Mouse (Mus musculus): Measurements from ENCODE around the gene Rab33a. TPM values are rescaled to one million over a fixed set of nuclear protein-coding genes. Genes with fewer than 3 reads are reported as not detected.
A peak's percentile ranks its signal among the peaks of the same experiment; 100 is the strongest.

Gene Rab33a
- polyA plus RNA-seq, 1 experiment: 0.72 TPM

DNA sequence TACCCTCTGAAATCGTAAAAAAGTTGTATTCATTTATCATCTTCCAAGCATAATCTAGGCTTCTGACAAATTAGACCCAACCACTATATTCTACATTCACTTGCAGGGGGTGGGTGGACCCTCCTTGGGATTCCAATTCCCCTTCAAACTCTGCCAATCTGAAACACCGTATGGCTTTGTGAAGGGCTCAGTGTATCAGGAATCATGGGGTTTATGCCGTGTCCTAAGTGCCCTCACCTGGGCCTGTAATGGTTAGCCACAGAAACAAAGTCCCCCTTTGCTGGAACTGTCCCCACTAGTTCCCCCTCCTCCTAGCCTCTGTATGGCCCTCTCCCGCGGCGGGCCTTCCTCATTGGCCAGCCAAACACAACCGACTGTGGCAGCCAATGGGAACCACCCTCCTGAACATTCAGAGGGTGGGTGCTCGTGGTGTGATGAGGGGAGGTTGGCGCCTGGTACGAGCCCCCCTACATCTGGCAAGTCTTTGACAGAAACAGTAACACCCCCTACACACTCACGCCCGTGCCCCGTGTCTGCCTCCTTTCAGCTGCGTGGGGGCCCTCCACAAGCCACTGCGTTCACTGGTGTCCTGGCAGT lies 776 bp upstream of the Rab33a start:
- no peaks in the 10 kb centered on the region for H3K4me1 ChIP-seq (ENCODE audit: control insufficient read depth, insufficient read depth, insufficient read length, low read length)
- no peaks in the 10 kb centered on the region for H3K36me3 ChIP-seq (ENCODE audit: control insufficient read depth, insufficient read depth, low read length)
- TF ChIP-seq POLR2A (IDR thresholded peaks at IDR 0.05; ENCODE audit: low read depth, low read length): no peak
- TF ChIP-seq CTCF (IDR thresholded peaks at IDR 0.05; ENCODE audit: extremely low read depth, insufficient read length, insufficient replicate concordance, low read depth, low read length): no peak
- H3K27me3 ChIP-seq (ENCODE audit: control insufficient read depth, insufficient read depth, low read length): no peaks in the 10 kb centered on the region
- no peak overlapping the region for H3K4me3 ChIP-seq (ENCODE audit: low read depth, low read length)
- WGBS: 54% methylated on average over 15 of the region's 15 CpGs
- no peak overlapping the region for H3K27ac ChIP-seq (ENCODE audit: insufficient read depth, low read depth, low read length)

DNA sequence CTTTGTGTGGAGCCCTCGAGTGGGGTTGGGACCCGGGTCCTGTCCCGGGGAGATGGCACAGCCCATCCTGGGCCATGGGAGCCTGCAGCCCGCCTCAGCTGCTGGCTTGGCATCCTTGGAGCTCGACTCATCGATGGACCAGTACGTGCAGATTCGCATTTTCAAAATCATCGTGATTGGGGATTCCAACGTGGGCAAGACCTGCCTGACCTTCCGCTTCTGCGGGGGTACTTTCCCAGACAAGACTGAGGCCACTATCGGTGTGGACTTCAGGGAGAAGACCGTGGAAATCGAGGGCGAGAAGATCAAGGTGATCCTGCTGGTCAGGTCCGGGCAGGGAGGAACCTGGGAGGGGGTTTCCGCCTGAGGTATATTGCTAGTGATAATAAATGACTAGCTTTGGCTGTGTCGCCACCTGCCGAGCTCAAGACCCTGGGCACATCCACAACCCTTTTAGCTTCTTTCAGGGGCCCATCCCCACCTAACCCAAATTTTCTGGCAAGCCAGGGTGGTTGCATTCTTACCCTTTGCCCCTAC lies 532 bp downstream of the Rab33a start:
- H3K4me1 ChIP-seq (ENCODE audit: control insufficient read depth, insufficient read depth, insufficient read length, low read length): no peaks in the 10 kb centered on the region
- no peaks in the 10 kb centered on the region for H3K36me3 ChIP-seq (ENCODE audit: control insufficient read depth, insufficient read depth, low read length)
- no peaks in the 10 kb centered on the region for H3K27me3 ChIP-seq (ENCODE audit: control insufficient read depth, insufficient read depth, low read length)
- no peak overlapping the region for H3K27ac ChIP-seq (ENCODE audit: insufficient read depth, low read depth, low read length)
- TF ChIP-seq POLR2A (IDR thresholded peaks at IDR 0.05; ENCODE audit: low read depth, low read length) (no peak), CTCF (IDR thresholded peaks at IDR 0.05; ENCODE audit: extremely low read depth, insufficient read length, insufficient replicate concordance, low read depth, low read length) (no peak)
- H3K4me3 ChIP-seq (ENCODE audit: low read depth, low read length): peak overlapping the region; percentile 59
- 21% methylated on average over 20 of the region's 20 CpGs for WGBS

DNA sequence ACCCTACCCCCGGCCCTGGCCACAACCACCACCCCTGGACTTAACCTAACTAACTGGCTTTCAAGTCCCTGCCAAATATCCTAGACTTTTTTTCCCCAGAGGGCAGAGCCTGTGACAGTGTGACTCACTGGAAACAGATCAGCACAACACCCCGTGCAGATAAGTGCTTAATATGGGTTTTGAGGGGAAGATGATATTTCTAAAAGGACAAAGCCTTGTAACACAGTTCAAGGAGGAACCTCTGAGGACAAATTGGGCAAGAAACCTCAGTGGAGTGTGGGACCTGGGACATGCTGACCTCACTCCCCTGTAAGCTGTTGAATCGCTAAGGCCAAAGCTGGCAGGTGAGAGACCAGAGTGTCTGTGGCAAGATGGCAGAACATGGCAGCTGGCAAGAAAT lies 2.6 kb downstream of the Rab33a start:
- Histone ChIP-seq H3K27ac (ENCODE audit: insufficient read depth, low read depth, low read length) (no peak overlapping the region), H3K4me1 (ENCODE audit: control insufficient read depth, insufficient read depth, insufficient read length, low read length) (no peaks in the 10 kb centered on the region), H3K27me3 (ENCODE audit: control insufficient read depth, insufficient read depth, low read length) (no peaks in the 10 kb centered on the region), H3K36me3 (ENCODE audit: control insufficient read depth, insufficient read depth, low read length) (no peaks in the 10 kb centered on the region), H3K4me3 (ENCODE audit: low read depth, low read length) (no peak overlapping the region)
- TF ChIP-seq CTCF (IDR thresholded peaks at IDR 0.05; ENCODE audit: extremely low read depth, insufficient read length, insufficient replicate concordance, low read depth, low read length) (no peak), POLR2A (IDR thresholded peaks at IDR 0.05; ENCODE audit: low read depth, low read length) (no peak)
- 73% methylated on average over 3 of the region's 3 CpGs for WGBS

DNA sequence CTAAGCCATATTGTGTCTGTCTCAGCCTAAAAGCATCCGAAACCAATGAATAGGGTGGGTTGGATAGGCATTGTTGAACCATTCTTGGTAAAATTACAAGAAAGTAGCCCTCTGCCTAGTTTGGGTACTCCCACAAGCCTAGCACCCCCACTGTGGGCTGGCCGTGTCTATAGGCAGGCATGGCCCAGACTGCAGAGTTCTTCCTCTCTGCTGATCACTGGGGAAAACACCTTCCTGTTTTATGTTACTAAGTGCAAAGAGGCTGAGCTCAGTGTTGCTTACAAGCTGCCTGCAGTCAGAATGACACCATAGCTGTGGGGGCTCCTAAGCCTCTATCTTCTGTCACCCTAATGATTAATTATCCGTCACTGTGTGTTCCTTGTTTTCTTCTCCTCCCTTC lies 4.4 kb downstream of the Rab33a start:
- no peaks in the 10 kb centered on the region for H3K27me3 ChIP-seq (ENCODE audit: control insufficient read depth, insufficient read depth, low read length)
- no peak overlapping the region for H3K27ac ChIP-seq (ENCODE audit: insufficient read depth, low read depth, low read length)
- H3K36me3 ChIP-seq (ENCODE audit: control insufficient read depth, insufficient read depth, low read length): no peaks in the 10 kb centered on the region
- TF ChIP-seq POLR2A (IDR thresholded peaks at IDR 0.05; ENCODE audit: low read depth, low read length): no peak
- TF ChIP-seq CTCF (IDR thresholded peaks at IDR 0.05; ENCODE audit: extremely low read depth, insufficient read length, insufficient replicate concordance, low read depth, low read length): no peak
- no peaks in the 10 kb centered on the region for H3K4me1 ChIP-seq (ENCODE audit: control insufficient read depth, insufficient read depth, insufficient read length, low read length)
- 76% methylated on average over 3 of the region's 3 CpGs for WGBS
- no peak overlapping the region for H3K4me3 ChIP-seq (ENCODE audit: low read depth, low read length)

DNA sequence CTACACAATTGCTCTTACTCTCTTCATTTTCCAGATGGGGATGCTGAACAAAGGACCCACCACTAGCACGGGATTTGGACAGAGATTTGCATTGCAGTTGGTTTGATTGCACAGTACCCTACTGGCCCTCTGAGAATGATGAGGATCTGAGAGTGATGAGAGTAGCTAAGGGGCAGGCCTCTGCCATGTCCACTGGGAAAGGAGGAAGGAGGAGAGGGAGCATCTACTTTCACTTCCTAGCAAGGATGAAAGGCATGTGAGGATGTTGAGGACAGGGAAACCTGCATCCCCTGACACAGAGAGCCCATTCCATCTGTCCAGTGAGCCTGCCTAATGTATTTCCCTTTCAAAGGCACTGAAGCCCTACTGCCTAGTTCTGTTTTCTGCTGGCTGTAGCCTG lies 6.2 kb downstream of the Rab33a start:
- 73% methylated on average over 1 of the region's 1 CpGs for WGBS

DNA sequence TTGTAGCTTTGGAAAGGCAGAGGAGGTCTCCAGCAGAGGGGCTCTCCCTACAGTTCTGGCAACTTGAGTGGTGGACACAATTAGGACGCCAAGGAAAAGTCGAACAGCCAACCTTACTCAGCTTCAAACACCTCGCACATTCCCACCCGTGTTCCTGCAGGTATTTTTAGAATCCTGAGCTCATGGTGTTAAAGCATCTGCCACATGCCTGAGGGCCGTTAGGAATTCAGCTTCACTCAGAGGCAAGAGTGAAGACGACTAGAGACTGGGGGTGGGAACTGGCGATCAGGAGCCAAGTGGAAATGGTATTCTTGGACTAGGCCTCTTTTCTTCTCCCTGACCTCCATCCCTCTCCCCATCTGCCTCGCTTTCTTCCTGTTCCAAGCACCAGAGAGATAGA lies 6.8 kb downstream of the Rab33a start:
- H3K36me3 ChIP-seq (ENCODE audit: control insufficient read depth, insufficient read depth, low read length): no peaks in the 10 kb centered on the region
- H3K4me1 ChIP-seq (ENCODE audit: control insufficient read depth, insufficient read depth, insufficient read length, low read length): no peaks in the 10 kb centered on the region
- 77% methylated on average over 8 of the region's 8 CpGs for WGBS
- H3K27ac ChIP-seq (ENCODE audit: insufficient read depth, low read depth, low read length): no peak overlapping the region
- TF ChIP-seq CTCF (IDR thresholded peaks at IDR 0.05; ENCODE audit: extremely low read depth, insufficient read length, insufficient replicate concordance, low read depth, low read length) (no peak), POLR2A (IDR thresholded peaks at IDR 0.05; ENCODE audit: low read depth, low read length) (no peak)
- no peaks in the 10 kb centered on the region for H3K27me3 ChIP-seq (ENCODE audit: control insufficient read depth, insufficient read depth, low read length)
- H3K4me3 ChIP-seq (ENCODE audit: low read depth, low read length): no peak overlapping the region

More for the DNA sequence above, 6.2 kb downstream of the Rab33a start:
- no peak for TF ChIP-seq POLR2A (IDR thresholded peaks at IDR 0.05; ENCODE audit: low read depth, low read length)
- TF ChIP-seq CTCF (IDR thresholded peaks at IDR 0.05; ENCODE audit: extremely low read depth, insufficient read length, insufficient replicate concordance, low read depth, low read length): no peak
- Histone ChIP-seq H3K4me3 (ENCODE audit: low read depth, low read length) (no peak overlapping the region), H3K27me3 (ENCODE audit: control insufficient read depth, insufficient read depth, low read length) (no peaks in the 10 kb centered on the region), H3K36me3 (ENCODE audit: control insufficient read depth, insufficient read depth, low read length) (no peaks in the 10 kb centered on the region), H3K27ac (ENCODE audit: insufficient read depth, low read depth, low read length) (no peak overlapping the region), H3K4me1 (ENCODE audit: control insufficient read depth, insufficient read depth, insufficient read length, low read length) (no peaks in the 10 kb centered on the region)

DNA sequence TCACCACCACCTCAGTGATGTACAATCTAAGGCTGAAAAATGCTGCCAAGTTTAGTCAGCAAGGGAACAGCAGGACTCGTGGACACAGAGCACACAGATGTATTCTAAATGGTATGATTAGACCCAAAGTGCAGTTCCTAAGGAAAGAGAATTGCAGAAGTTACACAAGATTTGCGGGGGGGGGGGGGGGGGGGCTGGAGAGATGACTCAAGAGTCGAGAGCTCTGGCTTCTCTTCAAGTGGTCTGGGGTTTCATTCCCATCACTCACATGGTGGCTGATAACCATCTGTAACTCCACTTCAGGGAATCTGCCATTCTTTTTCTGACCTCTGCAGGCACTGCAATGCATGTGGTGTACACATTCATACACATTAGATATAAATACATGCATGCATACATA lies 7.3 kb downstream of the Rab33a start:
- TF ChIP-seq CTCF (IDR thresholded peaks at IDR 0.05; ENCODE audit: extremely low read depth, insufficient read length, insufficient replicate concordance, low read depth, low read length) (no peak), POLR2A (IDR thresholded peaks at IDR 0.05; ENCODE audit: low read depth, low read length) (no peak)
- Histone ChIP-seq H3K27ac (ENCODE audit: insufficient read depth, low read depth, low read length) (no peak overlapping the region), H3K4me3 (ENCODE audit: low read depth, low read length) (no peak overlapping the region), H3K27me3 (ENCODE audit: control insufficient read depth, insufficient read depth, low read length) (no peaks in the 10 kb centered on the region), H3K36me3 (ENCODE audit: control insufficient read depth, insufficient read depth, low read length) (no peaks in the 10 kb centered on the region), H3K4me1 (ENCODE audit: control insufficient read depth, insufficient read depth, insufficient read length, low read length) (no peaks in the 10 kb centered on the region)
- 38% methylated on average over 3 of the region's 3 CpGs for whole genome bisulfite sequencing
